Mouse (Mus musculus): ENCODE measurements around the gene Krtcap3.
"Not testable (repeated sequence)": the region's sequence is repeated elsewhere in the genome, so short reads cannot be mapped to it uniquely, and the experiment has no call there.

The Krtcap3 gene

GRCm38 (mm10) chr5:31251541-31252101 is at the start of gene Krtcap3:
TSS of gene Krtcap3 (plus strand) at chr5:31251691.
- no peak for DNase-seq (ENCODE audit: low spot score)

DNA sequence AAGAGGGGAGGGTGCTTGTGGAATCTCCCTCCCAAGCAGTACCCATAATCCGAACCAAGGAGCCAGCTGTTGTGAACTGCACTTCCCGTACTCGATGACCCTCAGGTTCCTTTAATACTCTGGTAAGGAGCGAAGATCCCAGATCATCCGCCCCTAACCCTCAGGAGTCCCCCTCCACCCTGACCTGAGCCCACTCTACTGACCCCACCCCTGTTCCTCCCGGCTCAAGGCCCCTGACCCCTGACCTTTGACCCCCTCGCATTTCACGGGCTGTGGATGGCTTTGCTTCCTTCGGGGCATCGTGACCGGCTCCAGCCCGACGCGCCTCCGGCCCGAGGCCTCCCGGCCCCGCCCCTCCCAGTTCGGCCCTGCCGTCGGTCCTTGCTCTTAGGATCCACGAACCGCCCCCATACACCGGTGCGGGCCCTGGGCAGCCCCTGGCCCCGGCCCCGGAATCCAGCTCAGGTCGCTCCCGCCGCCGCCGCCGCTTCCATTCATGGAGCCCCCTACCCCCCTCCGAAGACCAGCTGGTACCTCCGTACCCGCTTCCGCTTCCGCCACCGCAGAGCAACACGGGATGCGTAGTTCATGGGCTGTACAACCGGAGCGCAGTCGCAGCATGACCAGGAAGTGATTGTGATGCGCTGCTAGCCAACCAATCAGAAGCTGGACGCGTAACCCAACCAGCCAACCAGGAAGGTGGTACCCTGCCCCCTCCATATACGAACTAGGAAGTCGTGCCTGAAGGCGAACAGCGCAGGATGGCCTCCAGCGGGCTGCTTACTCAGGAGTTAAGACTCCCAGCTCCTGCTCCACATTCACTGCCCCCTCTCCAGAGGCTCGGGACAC is 49.5 kb upstream of the Krtcap3 start, which contains the start of gene Zfp513:
TSS of gene Zfp513 (minus strand) at position 562 of the 849 bp plus-strand sequence.
- peak; percentile 88 for DNase-seq (ENCODE audit: low spot score)

DNA sequence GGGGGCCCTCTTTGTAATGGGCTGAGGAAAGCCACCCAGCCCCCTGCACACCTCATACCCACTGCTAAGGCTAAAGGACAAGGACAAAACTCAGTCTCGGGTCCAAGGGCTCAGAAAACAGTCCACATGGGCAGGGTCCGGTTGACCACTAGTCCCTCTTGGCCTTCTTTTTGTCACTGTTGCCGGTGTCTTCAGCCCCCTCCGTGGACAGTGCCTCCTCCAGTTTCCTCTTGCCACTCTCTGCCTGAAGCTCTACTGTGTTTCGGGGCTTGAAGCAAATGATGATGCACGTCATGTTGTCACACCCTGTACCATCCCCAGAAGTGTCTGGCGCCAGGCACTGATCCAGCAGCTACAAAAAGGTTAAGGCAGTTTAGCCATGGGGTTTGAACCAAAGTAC is 48.6 kb upstream of the Krtcap3 start:
- DNase-seq (ENCODE audit: low spot score), result no peak

GRCm38 (mm10) chr5:31203866-31204265 is 47.6 kb upstream of the Krtcap3 start:
- DNase-seq (ENCODE audit: low spot score), result no peak

- DNase-seq (ENCODE audit: low spot score), result no peak
These were observed 47.1 kb upstream of the Krtcap3 start for GRCm38 (mm10) chr5:31204421-31204820.

- DNase-seq (ENCODE audit: low spot score), result not testable (repeated sequence)
These were observed 34.9 kb upstream of the Krtcap3 start for GRCm38 (mm10) chr5:31216554-31216953.

DNA sequence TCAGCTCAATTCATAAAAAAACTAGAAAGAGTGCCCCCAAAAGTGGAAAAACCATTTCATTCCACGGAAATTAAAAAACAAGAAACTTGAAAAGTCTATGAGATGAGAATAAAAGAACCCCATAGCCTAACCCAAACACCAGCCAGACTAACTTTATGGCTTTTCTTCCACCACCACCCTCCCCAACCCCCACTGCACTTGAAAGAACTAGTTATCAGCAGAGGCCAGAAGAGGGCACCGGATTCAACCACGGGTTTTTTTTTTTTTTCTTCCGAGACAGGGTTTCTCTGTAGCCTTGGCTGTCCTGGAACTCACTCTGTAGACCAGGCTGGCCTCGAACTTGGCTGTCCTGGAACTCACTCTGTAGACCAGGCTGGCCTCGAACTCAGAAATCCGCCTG is 33.2 kb upstream of the Krtcap3 start:
- peak; percentile 36 for DNase-seq (ENCODE audit: low spot score)

DNA sequence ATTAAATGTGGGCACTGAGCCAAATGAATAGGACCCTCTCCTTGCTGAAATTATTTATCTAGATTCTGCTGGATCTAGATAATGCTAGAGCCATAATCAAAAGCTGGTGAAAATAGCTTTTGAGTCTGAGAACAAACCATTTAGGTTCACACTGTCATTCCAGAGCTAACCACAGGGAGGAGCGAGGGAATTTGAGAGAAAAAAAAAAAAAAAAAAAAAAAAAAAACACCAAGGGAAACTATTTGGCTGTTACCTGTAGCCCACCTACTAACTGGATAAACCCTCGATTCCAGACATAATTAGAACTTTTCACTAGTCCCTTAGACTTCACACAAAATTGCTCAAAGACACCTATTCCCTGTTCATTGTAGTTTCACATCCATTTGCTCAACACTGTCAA is 32.4 kb upstream of the Krtcap3 start:
- no peak for DNase-seq (ENCODE audit: low spot score)

GRCm38 (mm10) chr5:31219474-31219873 is 32.0 kb upstream of the Krtcap3 start:
- DNase-seq (ENCODE audit: low spot score), result no peak

DNA sequence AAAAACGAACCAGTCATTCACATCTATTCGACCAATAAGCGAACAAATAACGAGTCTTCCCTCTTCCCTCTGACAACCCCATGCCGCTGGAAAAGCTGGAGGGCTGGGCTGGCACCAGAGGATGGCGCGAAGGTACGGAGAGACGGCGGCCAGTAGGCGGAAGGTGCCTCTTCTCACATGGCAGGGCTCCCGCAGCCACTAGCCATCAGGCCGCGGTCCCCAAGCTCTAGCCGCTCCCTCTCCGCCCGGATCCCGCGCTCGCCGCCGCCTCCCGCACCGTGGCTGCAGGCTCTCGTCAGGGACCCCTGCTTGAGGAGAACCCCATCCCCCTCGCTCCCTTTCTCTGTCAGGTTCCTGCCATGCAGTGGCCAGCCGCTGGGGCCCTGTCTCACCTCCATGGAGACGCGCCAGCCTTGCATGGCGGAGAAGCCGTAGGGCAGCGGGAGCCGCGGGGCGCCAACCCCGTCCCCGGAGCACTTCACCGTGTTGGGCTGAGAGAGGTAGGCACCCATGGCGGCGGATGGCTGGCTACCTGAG is 31.5 kb upstream of the Krtcap3 start:
- DNase-seq (ENCODE audit: low spot score), result no peak

- DNase-seq (ENCODE audit: low spot score), result peak; percentile 98
These were observed 30.8 kb upstream of the Krtcap3 start, which contains the start of gene Ppm1g for GRCm38 (mm10) chr5:31220448-31221303. TSS of gene Ppm1g (minus strand) at chr5:31220687.

DNA sequence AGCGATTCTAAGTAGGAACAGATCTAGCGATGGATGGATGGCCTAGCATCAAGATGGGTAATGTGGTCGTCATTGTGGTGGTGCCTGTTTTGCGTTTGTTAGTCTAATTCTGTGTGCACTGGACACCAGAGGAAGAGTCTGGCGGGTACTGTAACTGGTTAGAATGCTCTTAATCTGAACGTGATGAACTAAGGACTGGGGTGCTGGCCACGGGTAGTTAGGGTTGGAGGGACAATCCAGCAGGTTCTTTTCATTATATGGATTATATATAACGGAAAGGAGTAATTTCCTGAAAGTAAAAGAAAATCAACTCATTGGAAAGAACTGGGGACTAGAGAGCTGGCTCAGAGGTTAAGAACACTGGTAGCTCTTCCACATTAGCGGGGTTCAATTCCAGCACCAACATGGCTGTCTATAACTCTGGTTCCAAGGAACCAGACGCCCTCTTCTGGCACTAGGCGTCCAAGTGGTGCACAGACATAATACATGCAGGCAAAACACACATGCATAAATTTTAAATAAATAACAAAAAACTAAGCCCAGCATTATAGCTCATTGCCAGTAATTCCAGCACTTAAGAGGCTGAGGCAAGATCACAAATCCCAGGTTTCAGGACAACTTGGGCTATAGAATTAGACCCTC is 30.1 kb upstream of the Krtcap3 start:
- no peak for DNase-seq (ENCODE audit: low spot score)

DNA sequence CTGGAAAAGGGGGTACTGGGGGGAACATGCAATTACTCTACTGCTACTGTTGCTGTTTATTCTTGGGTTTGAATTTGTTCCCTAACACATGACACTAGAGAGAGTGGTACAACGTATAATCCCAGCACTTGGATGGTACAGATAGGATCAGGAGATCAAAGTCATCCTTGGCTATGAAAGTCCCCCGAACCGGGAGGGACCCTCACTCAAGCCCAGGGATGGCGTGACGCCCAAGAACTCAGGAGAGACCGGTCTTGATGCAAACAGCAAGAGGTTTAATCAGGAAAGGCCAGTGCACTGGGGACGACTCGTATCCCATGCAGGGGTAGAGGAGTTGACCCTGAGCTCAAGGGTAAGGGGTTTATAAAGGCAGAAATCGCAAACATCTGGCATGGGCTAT is 28.8 kb upstream of the Krtcap3 start:
- DNase-seq (ENCODE audit: low spot score), result no peak

DNA sequence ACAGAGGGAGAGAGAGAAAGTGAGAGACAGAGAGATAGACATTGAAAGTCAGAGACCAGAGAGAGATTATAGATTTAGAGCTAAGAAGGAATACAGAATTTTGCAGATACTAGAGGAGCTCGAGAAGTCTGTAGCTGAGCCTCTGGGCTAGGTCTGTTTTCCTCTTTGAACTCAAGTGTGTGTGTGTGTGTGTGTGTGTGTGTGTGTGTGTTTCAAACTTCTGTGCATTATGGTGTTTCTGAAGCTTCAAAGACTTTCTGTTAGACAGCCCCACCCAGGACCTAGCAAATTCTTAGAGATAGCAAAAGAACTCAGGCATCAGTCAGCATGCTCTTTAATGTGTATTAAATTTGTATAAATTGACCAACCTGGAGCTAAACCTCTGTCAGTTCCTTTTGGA is 24.9 kb upstream of the Krtcap3 start:
- DNase-seq (ENCODE audit: low spot score), result no peak

DNA sequence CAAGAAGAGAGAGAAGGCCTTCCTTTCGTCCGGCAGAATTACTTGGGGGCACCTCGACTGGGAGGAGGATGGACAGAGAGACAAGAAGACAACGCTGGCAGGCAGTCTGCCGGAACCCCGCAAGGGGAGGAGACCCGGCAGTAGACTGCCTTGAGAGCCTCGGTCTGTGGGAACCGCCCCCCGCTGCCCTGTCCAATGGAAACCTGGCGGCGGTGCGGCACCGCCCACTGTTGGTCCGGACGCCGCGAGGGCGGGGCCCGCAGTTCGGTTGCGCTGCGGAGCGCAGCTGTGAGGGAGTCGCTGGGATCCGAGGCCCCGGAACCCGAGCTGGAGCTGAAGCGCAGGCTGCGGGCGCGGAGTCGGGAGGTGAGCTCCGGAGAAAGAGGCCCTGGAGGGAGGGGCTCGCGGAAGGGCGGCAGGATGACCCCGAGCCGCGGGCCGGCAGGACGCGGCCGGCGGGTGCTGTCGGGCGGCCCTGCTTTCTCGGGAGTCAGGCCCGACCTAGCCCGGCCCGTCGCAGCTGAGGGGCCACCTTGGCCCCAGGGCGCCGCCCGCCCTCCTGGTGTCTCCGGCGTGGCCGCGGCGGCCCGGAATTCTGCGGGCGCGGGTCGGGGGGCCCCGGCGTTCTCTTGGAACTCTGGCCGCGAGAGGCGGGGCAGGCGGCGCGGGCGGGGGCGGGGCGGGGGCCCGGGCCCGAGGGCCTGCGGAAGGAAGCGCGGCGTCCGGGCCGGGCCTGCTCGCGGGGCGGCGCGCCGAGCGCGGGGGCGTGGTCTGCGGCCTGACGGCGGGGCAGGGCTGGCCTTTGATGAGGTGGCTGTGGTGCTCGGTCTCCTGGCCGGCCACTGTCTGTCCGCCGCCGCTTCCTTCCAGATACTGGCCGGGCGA is 10.6 kb upstream of the Krtcap3 start, which contains the start of the genes Nrbp1 and Gm9970:
TSS of gene Nrbp1 (plus strand) at position 228 of the 885 bp plus-strand sequence.
TSS of gene Gm9970 (minus strand) at position 596 of the 885 bp plus-strand sequence.
- DNase-seq (ENCODE audit: low spot score), result peak; percentile 89

DNA sequence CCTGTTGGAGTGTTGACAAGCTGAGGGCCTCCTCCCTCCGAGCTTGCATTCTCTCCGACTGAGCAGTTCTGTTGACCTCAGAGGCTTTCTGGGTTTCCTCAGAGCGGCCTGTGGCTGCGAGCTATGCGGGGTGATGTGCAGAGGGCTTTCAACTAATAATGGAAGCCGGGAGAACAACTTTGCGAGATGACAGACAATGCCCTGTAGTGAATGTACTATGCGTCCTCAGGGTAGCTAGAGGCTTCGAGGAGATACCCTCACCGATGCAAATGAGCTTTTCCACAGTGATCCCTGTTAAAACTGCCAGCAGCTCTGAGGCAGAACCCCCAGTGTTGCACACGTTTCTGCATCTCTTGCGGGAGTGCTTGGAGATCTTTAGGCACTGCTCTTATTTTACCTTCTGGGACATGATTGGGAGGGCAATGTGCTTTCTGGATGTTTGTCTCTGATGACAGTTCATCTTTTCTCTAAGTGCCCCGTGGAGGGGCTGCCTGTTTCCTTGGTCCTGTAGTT is 9.9 kb upstream of the Krtcap3 start:
- DNase-seq (ENCODE audit: low spot score), result no peak

GRCm38 (mm10) chr5:31242191-31242590 is 9.3 kb upstream of the Krtcap3 start:
- no peak for DNase-seq (ENCODE audit: low spot score)

GRCm38 (mm10) chr5:31250716-31251115 is 775 bp upstream of the Krtcap3 start:
- no peak for DNase-seq (ENCODE audit: low spot score)

GRCm38 (mm10) chr5:31252151-31252550 is 660 bp downstream of the Krtcap3 start:
- DNase-seq (ENCODE audit: low spot score), result no peak
